Mouse (Mus musculus) myocyte (in vitro differentiated cells): Measurements from ENCODE around the gene Sox6. TPM values are rescaled to one million over a fixed set of nuclear protein-coding genes. Genes with fewer than 3 reads are reported as not detected.

ENCODE experiments used
- H3K27me3 ChIP-seq: one replicate; pipeline ENCODE4 v1.6.1; 2011; ENCODE audit not compliant: control insufficient read depth, insufficient read depth, insufficient read length
- H3K36me3 ChIP-seq: one replicate; pipeline ENCODE4 v1.6.1; 2011; ENCODE audit not compliant: control insufficient read depth, insufficient read depth
- H3K4me2 ChIP-seq: one replicate; pipeline ENCODE4 v1.6.1; 2011; ENCODE audit warnings: low read depth, control low read depth
- H3K4me3 ChIP-seq: one replicate; pipeline ENCODE4 v1.5.1; 2011; ENCODE audit warnings: mild to moderate bottlenecking, control low read depth, moderate library complexity
- H3K79me2 ChIP-seq: one replicate; pipeline ENCODE4 v1.6.1; 2011; ENCODE audit not compliant: control insufficient read depth, insufficient read depth
- H3ac ChIP-seq: one replicate; pipeline ENCODE4 v1.6.1; 2011; ENCODE audit not compliant: control insufficient read depth, insufficient read length
- CEBPB ChIP-seq: IDR thresholded peaks from 2 replicates; pipeline ENCODE4 v1.6.1; 2011; ENCODE audit warnings: mild to moderate bottlenecking, moderate library complexity; ENCODE audit not compliant: poor library complexity, insufficient read depth, severe bottlenecking
- E2F4 ChIP-seq: IDR thresholded peaks from one replicate; pipeline ENCODE4 v1.6.1; 2011; ENCODE audit warnings: mild to moderate bottlenecking, control low read depth, moderate library complexity; ENCODE audit not compliant: insufficient read depth
- MAX ChIP-seq: IDR thresholded peaks from one replicate; pipeline ENCODE4 v1.6.1; 2011; ENCODE audit warnings: low read depth, mild to moderate bottlenecking, control low read depth
- MYOD1 ChIP-seq, 3 experiments: IDR thresholded peaks; one replicate each; pipeline ENCODE4 v1.6.1; 2011; ENCODE audit warnings: control low read depth in 2 of 3, low read depth in 2 of 3, mild to moderate bottlenecking in 2 of 3, moderate library complexity in 1 of 3; ENCODE audit not compliant: insufficient read length in 2 of 3, control insufficient read depth in 1 of 3
- MYOG ChIP-seq, 3 experiments: IDR thresholded peaks; one replicate each; pipeline ENCODE4 v1.6.1; 2011; ENCODE audit warnings: control low read depth in 2 of 3, low read depth in 2 of 3, mild to moderate bottlenecking in 2 of 3; ENCODE audit not compliant: insufficient read length in 2 of 3, control insufficient read depth in 1 of 3, insufficient read depth in 1 of 3
- POLR2A ChIP-seq: IDR thresholded peaks from one replicate; pipeline ENCODE4 v1.6.1; 2011; ENCODE audit warnings: low read depth, mild to moderate bottlenecking, control low read depth, moderate library complexity; ENCODE audit not compliant: insufficient read length
- POLR2AphosphoS2 ChIP-seq: IDR thresholded peaks from one replicate; pipeline ENCODE4 v1.6.1; 2011; ENCODE audit warnings: low read depth, control low read depth; ENCODE audit not compliant: insufficient read length
- REST ChIP-seq: IDR thresholded peaks from one replicate; pipeline ENCODE4 v1.6.1; 2011; ENCODE audit warnings: mild to moderate bottlenecking, control low read depth, moderate library complexity; ENCODE audit not compliant: insufficient read depth, insufficient read length
- SRF ChIP-seq: IDR thresholded peaks from one replicate; pipeline ENCODE4 v1.6.1; 2011; ENCODE audit warnings: low read depth; ENCODE audit not compliant: control insufficient read depth, insufficient read length
- TCF12 ChIP-seq: IDR thresholded peaks from one replicate; pipeline ENCODE4 v1.6.1; 2011; ENCODE audit warnings: mild to moderate bottlenecking, control low read depth; ENCODE audit not compliant: poor library complexity, insufficient read depth, severe bottlenecking
- TCF3 ChIP-seq: IDR thresholded peaks from one replicate; pipeline ENCODE4 v1.6.1; 2011; ENCODE audit warnings: low read depth, control low read depth; ENCODE audit not compliant: insufficient read length
- USF1 ChIP-seq: IDR thresholded peaks from one replicate; pipeline ENCODE4 v1.6.1; 2011; ENCODE audit warnings: low read depth, mild to moderate bottlenecking, control low read depth, moderate library complexity
- polyA plus RNA-seq: library from polyadenylated mRNA; unstranded; fragments of >200 nt; fragmentation: generic; extraction: Trizol; gene quantifications from one replicate; pipeline ENCODE4 v1.2.1, GENCODE M21; 2012; ENCODE audit warnings: missing spikeins

Sox6 gene
- polyA plus RNA-seq, 1 experiment = 0.11 TPM

- no peaks in the 10 kb centered on the region for H3K36me3 ChIP-seq
- H3K27me3 ChIP-seq = no peaks in the 10 kb centered on the region
- H3K4me3 ChIP-seq = no peak overlapping the region
- no peak overlapping the region for H3ac ChIP-seq
- no peak overlapping the region for H3K4me2 ChIP-seq
- H3K79me2 ChIP-seq = no peaks in the 10 kb centered on the region
- no peak for TF ChIP-seq MAX
- TF ChIP-seq CEBPB = no peak
- TF ChIP-seq USF1 = no peak
These were observed 96.8 kb downstream of the Sox6 start for GRCm38 (mm10) chr7:115941766-115942165.

- Histone ChIP-seq H3K4me2 (no peak overlapping the region), H3K36me3 (no peaks in the 10 kb centered on the region), H3K27me3 (no peaks in the 10 kb centered on the region), H3K4me3 (no peak overlapping the region), H3ac (no peak overlapping the region), H3K79me2 (no peaks in the 10 kb centered on the region)
- TF ChIP-seq POLR2A (no peak), E2F4 (no peak), TCF12 (no peak), REST (no peak), SRF (no peak), CEBPB (no peak), MAX (no peak), TCF3 (no peak), MYOD1 (IDR thresholded peaks at IDR 0.05; ENCODE audit: control insufficient read depth in 1 of 3, insufficient read length in 2 of 3, low read depth in 2 of 3) (no peak), USF1 (no peak), MYOG (IDR thresholded peaks at IDR 0.05; ENCODE audit: control insufficient read depth in 1 of 3, insufficient read depth in 1 of 3, insufficient read length in 2 of 3, low read depth in 2 of 3) (no peak), POLR2AphosphoS2 (no peak)
These were observed 99.3 kb downstream of the Sox6 start for GRCm38 (mm10) chr7:115939292-115939691.

GRCm38 (mm10) chr7:115936908-115937307 is 101.7 kb downstream of the Sox6 start:
- Histone ChIP-seq H3K4me2 (no peak overlapping the region), H3K27me3 (no peaks in the 10 kb centered on the region), H3ac (no peak overlapping the region), H3K4me3 (no peak overlapping the region), H3K36me3 (no peaks in the 10 kb centered on the region), H3K79me2 (no peaks in the 10 kb centered on the region)
- TF ChIP-seq USF1 (no peak), E2F4 (no peak), MAX (no peak), TCF3 (no peak), REST (no peak), POLR2A (no peak), MYOD1 (IDR thresholded peaks at IDR 0.05; ENCODE audit: control insufficient read depth in 1 of 3, insufficient read length in 2 of 3, low read depth in 2 of 3) (no peak), POLR2AphosphoS2 (no peak), SRF (no peak), TCF12 (no peak), CEBPB (no peak), MYOG (IDR thresholded peaks at IDR 0.05; ENCODE audit: control insufficient read depth in 1 of 3, insufficient read depth in 1 of 3, insufficient read length in 2 of 3, low read depth in 2 of 3) (no peak)

- TF ChIP-seq TCF3 (no peak), POLR2A (no peak), SRF (no peak), CEBPB (no peak), POLR2AphosphoS2 (no peak), MYOD1 (IDR thresholded peaks at IDR 0.05; ENCODE audit: control insufficient read depth in 1 of 3, insufficient read length in 2 of 3, low read depth in 2 of 3) (no peak)
- Histone ChIP-seq H3K4me2 (no peak overlapping the region), H3ac (no peak overlapping the region), H3K27me3 (no peaks in the 10 kb centered on the region), H3K4me3 (no peak overlapping the region), H3K36me3 (no peaks in the 10 kb centered on the region), H3K79me2 (no peaks in the 10 kb centered on the region)
These were observed 123.3 kb downstream of the Sox6 start for GRCm38 (mm10) chr7:115915338-115915737.

GRCm38 (mm10) chr7:115910313-115910712 is 128.3 kb downstream of the Sox6 start:
- Histone ChIP-seq H3ac (no peak overlapping the region), H3K79me2 (no peaks in the 10 kb centered on the region), H3K27me3 (no peaks in the 10 kb centered on the region), H3K4me2 (no peak overlapping the region), H3K36me3 (no peaks in the 10 kb centered on the region), H3K4me3 (no peak overlapping the region)
- TF ChIP-seq POLR2A (no peak), TCF3 (no peak)
